Mouse (Mus musculus): ENCODE measurements around the gene BC048671. TPM values are rescaled to one million over a fixed set of nuclear protein-coding genes. Genes with fewer than 3 reads are reported as not detected.

BC048671 gene
- polyA plus RNA-seq, 1 experiment from 2014 or later = not detected

DNA sequence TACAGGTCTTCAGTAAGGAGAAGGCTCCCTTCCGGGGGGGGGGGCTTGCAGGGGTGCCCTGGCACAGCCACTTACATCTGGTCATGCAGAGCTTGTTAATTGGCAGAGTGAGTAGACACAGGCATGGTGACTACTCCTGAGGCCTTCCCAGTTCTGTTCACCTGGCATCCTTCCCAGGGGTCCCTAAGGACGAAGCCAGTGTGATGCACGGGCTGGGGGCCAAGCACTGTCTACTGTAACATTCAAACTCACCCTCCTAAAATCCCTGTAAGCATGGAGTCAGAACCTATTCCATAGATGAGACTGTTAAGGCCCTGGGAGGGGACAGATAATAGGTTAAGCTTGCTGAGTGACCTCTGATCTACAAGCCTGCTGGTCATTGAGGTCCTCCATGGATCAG, 23.0 kb downstream of the BC048671 start:
- ChIA-PET CTCF (interaction anchor here (5.2 kb wide), 1 partner anchor 645 kb away, joined by 21 read pairs; no protein-coding TSS in a partner anchor), POLR2A (no interaction called here)
- H3K27me3 ChIP-seq = no peaks in the 10 kb centered on the region
- TF ChIP-seq CTCF (IDR thresholded peaks at IDR 0.05) = no peak
- DNase-seq (ENCODE audit: low read depth, low spot score) = no peak
- no peak for ATAC-seq
- in situ Hi-C loops (cut with MboI; ENCODE audit: low pct_unique_long_range_greater_than_20kb) = loop anchor here (10.0 kb wide), 1 partner anchor 639 kb away; no protein-coding TSS in a partner anchor

DNA sequence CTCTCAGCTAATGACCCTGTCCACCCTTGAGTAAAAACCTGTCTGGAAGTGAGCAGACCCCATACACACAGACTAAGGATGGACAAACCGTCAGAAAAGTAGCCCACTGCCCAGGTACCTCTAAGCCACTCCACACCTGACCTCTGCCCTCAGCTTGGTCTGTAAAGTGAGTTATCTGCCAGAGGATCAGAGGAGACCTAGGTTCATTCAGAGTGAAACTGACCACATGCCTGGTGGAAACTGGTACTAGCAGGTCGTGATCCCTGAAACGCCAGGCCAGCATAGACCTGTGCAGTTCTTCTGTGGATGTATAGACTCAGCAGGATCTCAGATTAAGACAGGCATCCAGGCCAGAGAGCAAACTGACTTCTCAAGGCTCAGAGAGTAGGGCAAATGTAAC, 23.4 kb downstream of the BC048671 start:
- in situ Hi-C loops (cut with MboI; ENCODE audit: low pct_unique_long_range_greater_than_20kb) = loop anchor here (10.0 kb wide), 1 partner anchor 640 kb away; no protein-coding TSS in a partner anchor
- CTCF ChIA-PET = interaction anchor here (5.2 kb wide), 1 partner anchor 645 kb away, joined by 21 read pairs; no protein-coding TSS in a partner anchor
- POLR2A ChIA-PET = no interaction called here

DNA sequence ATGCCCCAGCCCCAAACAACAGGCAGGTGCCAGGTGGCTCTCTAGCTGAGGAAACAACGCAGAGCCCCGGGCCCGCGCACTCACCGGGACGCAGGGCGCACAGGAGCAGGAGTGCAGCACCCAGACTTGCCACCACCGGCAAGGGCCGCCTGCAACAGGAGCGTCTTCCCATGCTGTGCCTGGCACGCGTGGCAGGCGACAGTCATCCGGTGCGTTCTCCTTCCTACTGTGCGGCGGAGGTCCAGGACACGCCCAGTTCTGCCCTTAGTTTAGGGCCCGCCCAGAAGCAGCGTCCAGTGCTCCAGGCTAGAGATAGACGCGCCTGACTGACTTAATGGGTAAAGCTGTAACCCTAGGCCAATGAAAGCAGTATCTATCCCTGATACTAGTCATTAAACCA, 24.0 kb downstream of the BC048671 start, which contains the start of gene Chst13:
Gene Chst13, minus strand, starts transcription at position 195 of the 400 bp plus-strand sequence.
- ChIA-PET POLR2A (no interaction called here), CTCF (interaction anchor here (0.9 to 5.2 kb wide), 2 partner anchors 20 to 646 kb away, joined by 3 to 21 read pairs; no protein-coding TSS in a partner anchor)
- no peak for TF ChIP-seq CTCF (IDR thresholded peaks at IDR 0.05)
- DNase-seq (ENCODE audit: low read depth, low spot score) (no peak), ATAC-seq (no peak)
- H3K27me3 ChIP-seq = no peaks in the 10 kb centered on the region
- in situ Hi-C loops (cut with MboI; ENCODE audit: low pct_unique_long_range_greater_than_20kb) = loop anchor here (10.0 kb wide), 1 partner anchor 640 kb away; no protein-coding TSS in a partner anchor

More for the DNA sequence above, 23.4 kb downstream of the BC048671 start:
- DNase-seq (ENCODE audit: low read depth, low spot score) (no peak), ATAC-seq (no peak)
- no peaks in the 10 kb centered on the region for H3K27me3 ChIP-seq
- no peak for TF ChIP-seq CTCF (IDR thresholded peaks at IDR 0.05)

DNA sequence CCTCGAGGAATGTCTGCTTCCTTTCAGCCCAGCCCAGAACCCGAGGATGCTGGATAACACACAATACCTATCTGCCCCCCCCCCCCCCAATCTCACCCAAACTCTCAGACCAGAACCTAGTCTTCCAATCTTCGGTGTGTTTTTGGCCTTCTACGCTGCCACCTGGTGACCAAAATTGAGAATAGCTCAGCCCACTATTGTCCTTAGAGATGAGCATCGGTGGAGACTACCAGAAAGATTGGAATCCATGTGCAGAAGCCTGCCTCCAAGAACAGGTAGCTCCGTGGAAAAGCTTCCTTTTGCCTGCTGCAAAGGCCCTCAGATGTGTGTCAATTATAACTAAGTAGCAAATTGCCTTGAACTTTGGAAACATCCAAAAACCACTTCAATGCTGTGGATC, 26.7 kb downstream of the BC048671 start:
- POLR2A ChIA-PET = interaction anchor here (0.8 kb wide), 1 partner anchor 27 kb away, joined by 3 read pairs; no protein-coding TSS in a partner anchor
- in situ Hi-C loops (cut with MboI; ENCODE audit: low pct_unique_long_range_greater_than_20kb) = loop anchor here (10.0 kb wide), 1 partner anchor 643 kb away; no protein-coding TSS in a partner anchor
- DNase-seq (ENCODE audit: low read depth, low spot score) (no peak), ATAC-seq (no peak)
- CTCF ChIA-PET = interaction anchor here (0.8 to 5.2 kb wide), 9 partner anchors 17 to 655 kb away, joined by 3 to 21 read pairs (median 3); partner anchors contain the start of genes Cfap100 and Vmn1r40
- TF ChIP-seq CTCF (IDR thresholded peaks at IDR 0.05) = no peak
- H3K27me3 ChIP-seq = no peaks in the 10 kb centered on the region

DNA sequence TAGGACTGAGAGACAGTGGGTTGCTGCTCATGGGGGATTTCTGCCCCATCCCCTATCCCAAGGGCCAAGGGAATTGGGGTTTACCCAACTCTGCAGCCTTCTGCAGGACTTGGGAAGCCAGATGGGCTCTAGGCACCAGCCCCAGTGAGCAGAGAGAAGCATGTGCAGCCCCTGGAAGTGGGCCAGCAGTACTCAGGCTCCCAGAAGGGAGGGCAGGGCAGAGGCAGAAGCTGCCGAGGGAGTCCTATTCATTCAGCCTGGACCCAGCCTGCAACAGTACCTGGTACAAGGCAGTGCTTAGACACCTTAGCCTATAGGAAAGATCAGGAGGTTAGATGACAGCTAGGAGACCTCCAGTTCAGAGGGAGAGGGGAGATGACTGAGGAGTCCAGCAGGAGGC, 28.9 kb downstream of the BC048671 start:
- no peak for TF ChIP-seq CTCF (IDR thresholded peaks at IDR 0.05)
- in situ Hi-C loops (cut with MboI; ENCODE audit: low pct_unique_long_range_greater_than_20kb) = loop anchor here (10.0 kb wide), 1 partner anchor 645 kb away; no protein-coding TSS in a partner anchor
- DNase-seq (ENCODE audit: low read depth, low spot score) (no peak), ATAC-seq (no peak)
- no peaks in the 10 kb centered on the region for H3K27me3 ChIP-seq
- CTCF ChIA-PET = interaction anchor here (2.0 kb wide), 1 partner anchor 31 kb away, joined by 5 read pairs; no protein-coding TSS in a partner anchor
- POLR2A ChIA-PET = interaction anchor here (1.1 kb wide), 1 partner anchor 30 kb away, joined by 3 read pairs; no protein-coding TSS in a partner anchor

DNA sequence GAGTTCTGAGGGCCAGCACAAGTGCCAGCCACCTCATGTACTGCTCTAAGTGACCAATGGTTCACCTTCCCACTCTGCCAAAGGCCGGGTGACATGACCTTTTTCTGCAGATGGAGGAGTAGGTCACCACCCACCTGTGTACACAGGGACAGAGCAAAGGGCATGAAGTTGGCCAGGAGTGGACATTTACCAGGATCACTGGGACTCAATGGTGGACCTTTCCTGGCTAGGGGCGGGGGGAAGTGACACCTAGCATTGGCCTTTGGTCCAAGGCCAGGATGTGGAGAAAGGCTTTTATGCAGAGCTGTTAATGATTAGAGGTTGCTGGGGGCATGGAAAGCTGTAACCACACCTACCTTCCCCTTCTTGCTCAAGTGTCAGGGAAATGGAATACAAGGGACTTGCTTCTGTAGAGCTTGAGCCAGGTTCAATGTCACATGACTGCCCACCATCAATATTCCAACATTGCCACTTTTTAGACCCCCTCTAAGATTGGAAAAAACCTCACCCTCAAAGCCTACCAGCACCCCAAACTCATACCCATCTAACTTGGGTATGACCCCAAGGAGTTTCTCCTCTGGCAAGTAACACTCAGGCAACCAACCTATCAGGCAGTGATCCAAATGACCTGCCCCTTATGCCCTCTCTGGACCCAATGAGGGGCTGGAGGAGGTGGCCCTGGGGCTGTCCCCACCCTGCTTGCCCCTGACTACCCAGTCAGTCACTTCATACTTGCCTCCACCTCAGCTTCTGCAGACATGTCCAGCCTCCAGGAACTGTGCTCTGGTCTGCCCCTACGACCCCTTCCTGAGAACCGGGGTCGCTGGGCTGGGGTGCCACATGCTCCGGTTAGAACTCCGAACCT, 31.8 kb downstream of the BC048671 start, which contains the start of gene Uroc1:
Gene Uroc1, plus strand, starts transcription at position 724 of the 865 bp plus-strand sequence.
- in situ Hi-C loops (cut with MboI; ENCODE audit: low pct_unique_long_range_greater_than_20kb) = no loop called here
- CTCF ChIA-PET = interaction anchor here (1.2 to 1.3 kb wide), 2 partner anchors 18 to 49 kb away, joined by 3 read pairs; no protein-coding TSS in a partner anchor
- no peak for TF ChIP-seq CTCF (IDR thresholded peaks at IDR 0.05)
- POLR2A ChIA-PET = no interaction called here
- no peak for ATAC-seq
- no peaks in the 10 kb centered on the region for H3K27me3 ChIP-seq
- no peak for DNase-seq (ENCODE audit: low read depth, low spot score)

DNA sequence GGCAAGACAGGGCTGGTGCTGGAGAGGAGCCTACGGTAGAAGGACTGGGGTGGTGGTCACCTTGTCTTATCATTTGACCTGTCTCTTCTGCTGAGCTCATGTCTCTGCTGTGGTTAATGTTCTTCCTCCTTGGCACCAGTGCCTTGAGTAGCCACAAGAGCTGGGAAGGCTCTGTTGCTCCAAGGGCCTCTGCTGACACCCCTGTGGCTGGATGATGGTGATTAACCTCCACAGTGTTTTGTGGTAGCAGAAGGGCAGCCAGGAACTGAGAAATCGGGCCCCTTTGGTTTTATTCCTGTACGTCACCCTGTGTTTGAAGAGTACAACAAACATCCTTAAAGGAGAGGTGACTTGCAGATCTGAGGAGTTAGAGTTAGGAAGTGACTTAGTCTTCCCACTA, 33.2 kb downstream of the BC048671 start:
- no peak for ATAC-seq
- DNase-seq (ENCODE audit: low read depth, low spot score) = no peak
- in situ Hi-C loops (cut with MboI; ENCODE audit: low pct_unique_long_range_greater_than_20kb) = no loop called here
- POLR2A ChIA-PET = no interaction called here
- CTCF ChIA-PET = interaction anchor here (1.2 kb wide), 1 partner anchor 16 kb away, joined by 3 read pairs; no protein-coding TSS in a partner anchor
- no peaks in the 10 kb centered on the region for H3K27me3 ChIP-seq
- no peak for TF ChIP-seq CTCF (IDR thresholded peaks at IDR 0.05)

DNA sequence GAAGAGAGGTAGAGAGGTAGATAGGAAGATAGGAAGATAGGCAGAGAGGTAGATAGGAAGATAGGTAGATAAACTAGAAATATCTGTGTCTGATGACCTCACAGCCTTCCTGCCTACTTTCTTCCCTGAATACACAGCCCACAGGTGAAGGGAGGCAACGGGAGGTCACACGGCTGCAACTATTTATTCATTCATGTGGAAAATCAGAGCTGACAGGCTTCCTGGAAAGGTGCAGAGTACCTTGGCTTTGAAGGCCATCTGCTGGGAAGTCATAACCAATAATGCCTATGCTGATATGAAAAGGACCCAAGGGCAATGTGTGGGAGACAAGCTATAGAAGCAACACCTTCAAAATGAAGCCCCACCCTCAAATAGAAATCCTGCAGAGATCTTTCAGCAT, 41.3 kb downstream of the BC048671 start:
- no peak for TF ChIP-seq CTCF (IDR thresholded peaks at IDR 0.05)
- ATAC-seq (no peak), DNase-seq (ENCODE audit: low read depth, low spot score) (no peak)
- ChIA-PET POLR2A (interaction anchor here (0.8 kb wide), 1 partner anchor 27 kb away, joined by 3 read pairs; the partner anchor contains the start of gene Zxdc), CTCF (interaction anchor here (2.0 kb wide), 1 partner anchor 14 kb away, joined by 9 read pairs; no protein-coding TSS in a partner anchor)
- no peaks in the 10 kb centered on the region for H3K27me3 ChIP-seq
- in situ Hi-C loops (cut with MboI; ENCODE audit: low pct_unique_long_range_greater_than_20kb) = no loop called here

DNA sequence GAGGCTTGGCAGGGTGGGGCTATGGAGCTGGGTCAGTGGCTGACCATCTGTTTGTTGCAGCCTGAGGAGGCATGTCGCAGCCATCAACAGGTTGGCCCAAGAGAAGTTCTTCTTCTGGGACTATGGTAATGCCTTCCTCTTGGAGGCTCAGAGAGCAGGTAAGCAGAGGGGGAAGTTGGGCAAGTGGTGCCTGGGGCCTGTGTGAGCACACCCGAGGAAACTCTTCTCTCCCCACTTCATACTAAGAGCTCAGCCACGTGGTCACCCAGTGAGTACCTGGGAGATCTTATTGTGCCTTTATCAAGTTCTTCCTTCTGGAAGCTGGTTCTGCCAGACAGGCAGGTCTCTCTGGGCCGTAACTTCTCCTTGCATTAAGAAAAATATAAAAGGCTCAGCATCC, 46.2 kb downstream of the BC048671 start:
- CTCF ChIA-PET = interaction anchor here (1.3 kb wide), 1 partner anchor 11 kb away, joined by 4 read pairs; no protein-coding TSS in a partner anchor

DNA sequence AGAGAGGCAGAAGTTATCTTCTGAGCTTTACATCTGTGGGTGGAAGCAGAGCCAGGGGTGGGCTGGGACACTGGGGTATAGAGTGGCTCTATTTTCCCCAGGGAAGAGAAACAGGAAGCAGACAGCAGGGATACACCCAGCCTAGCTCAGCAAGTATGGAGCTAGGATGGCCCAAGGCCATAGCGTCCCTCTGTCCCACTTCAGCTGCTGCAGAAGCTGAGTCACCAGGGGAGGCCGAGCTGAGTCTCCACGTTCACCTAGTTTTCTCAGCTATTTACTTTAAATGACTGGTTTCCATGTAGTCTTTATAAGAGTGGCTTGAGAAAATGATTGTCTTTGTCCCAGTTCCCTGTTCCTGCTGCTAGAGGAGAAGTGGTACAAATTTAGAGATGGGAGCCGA, 47.5 kb downstream of the BC048671 start:
- in situ Hi-C loops (cut with MboI; ENCODE audit: low pct_unique_long_range_greater_than_20kb) = no loop called here
- H3K27me3 ChIP-seq = no peaks in the 10 kb centered on the region
- DNase-seq (ENCODE audit: low read depth, low spot score) = no peak
- CTCF ChIA-PET = interaction anchor here (1.2 to 1.7 kb wide), 2 partner anchors 11 kb away, joined by 4 to 5 read pairs; no protein-coding TSS in a partner anchor
- POLR2A ChIA-PET = no interaction called here
- no peak for ATAC-seq
- TF ChIP-seq CTCF (IDR thresholded peaks at IDR 0.05) = no peak

More for the DNA sequence above, 46.2 kb downstream of the BC048671 start:
- ATAC-seq = no peak
- POLR2A ChIA-PET = no interaction called here
- H3K27me3 ChIP-seq = no peaks in the 10 kb centered on the region
- in situ Hi-C loops (cut with MboI; ENCODE audit: low pct_unique_long_range_greater_than_20kb) = no loop called here
- TF ChIP-seq CTCF (IDR thresholded peaks at IDR 0.05) = no peak
- no peak for DNase-seq (ENCODE audit: low read depth, low spot score)
